Mouse (Mus musculus): ENCODE data around the gene Sh2d7.
"Not testable (repeated sequence)": the region's sequence is repeated elsewhere in the genome, so short reads cannot be mapped to it uniquely, and the experiment has no call there.

The Sh2d7 gene

DNA sequence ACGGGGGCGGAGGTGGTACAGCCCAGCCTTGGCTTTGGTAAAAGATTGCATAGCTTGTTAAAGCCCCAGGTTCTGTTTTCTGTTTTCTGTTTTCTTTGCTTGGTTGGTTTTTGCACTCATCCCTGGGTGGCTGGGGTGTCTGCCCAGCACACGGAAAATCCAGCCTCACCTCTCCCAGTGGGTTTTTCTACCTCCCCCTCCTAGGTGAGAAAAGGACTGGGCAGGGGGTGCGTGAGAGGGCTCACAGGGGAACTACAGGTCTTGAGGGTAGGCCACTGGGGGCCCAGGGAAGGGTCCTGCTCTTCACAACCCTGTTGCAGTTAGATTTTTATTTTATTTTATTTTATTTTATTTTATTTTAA, 6.2 kb downstream of the Sh2d7 start:
- DNase-seq = no peak

DNA sequence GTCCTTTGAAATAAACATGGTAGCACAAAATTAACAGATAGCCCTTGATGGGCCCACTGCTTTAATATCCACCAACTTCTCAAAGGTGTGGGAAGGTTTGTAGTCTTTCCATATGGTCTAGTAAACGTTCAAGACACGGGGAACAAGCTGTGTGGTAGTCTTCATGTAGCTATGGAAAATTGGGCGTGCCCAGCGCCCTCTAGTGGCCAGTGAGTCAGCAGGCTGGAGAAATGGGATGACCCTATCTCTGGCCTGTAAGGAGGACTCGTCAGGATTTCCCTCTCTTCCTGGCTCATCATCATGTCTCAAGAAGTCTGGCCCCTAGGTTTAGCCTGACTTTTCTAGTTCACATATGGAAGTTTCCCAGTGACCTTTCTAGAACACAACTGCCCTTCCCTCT, 8.8 kb downstream of the Sh2d7 start:
- peak; percentile 70 for DNase-seq

DNA sequence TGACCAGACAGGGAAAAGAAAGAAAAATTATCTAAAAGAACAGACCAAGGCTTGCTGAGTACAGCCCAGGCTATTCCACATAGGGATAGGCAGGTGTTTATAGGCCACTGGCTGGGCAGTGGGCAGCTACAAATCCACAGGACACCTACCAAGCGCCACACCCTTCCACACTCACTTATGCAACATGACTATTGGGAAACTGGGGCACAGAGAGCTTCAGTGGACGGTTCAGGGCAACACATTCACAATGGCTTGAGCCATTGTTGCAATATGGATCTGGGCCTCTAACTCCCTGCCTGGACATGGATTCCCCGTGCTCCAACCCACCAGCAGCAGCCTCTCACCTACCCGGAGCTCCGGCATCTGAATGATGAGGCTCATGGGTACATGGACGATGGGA, 10.6 kb downstream of the Sh2d7 start:
- no peak for DNase-seq

DNA sequence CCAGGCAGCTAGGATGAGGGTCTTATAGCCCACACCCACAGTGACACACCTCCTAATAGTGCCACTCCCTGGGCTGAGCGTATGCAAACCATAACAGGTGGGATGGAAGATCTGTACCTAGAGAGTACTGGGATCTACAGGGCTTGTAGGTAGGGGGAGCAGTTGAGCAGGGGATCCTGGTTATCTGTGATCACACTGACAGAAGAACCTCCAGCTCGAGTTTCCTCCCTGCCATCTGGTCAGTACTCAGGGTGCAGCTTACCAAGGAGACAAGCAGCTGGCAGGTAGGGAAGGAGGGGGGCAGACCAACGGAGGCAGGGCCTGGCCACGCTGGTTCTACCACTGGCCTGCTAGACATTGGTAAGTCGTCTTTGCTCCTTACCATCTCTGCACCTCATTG, 13.6 kb downstream of the Sh2d7 start:
- DNase-seq = peak; percentile 53

DNA sequence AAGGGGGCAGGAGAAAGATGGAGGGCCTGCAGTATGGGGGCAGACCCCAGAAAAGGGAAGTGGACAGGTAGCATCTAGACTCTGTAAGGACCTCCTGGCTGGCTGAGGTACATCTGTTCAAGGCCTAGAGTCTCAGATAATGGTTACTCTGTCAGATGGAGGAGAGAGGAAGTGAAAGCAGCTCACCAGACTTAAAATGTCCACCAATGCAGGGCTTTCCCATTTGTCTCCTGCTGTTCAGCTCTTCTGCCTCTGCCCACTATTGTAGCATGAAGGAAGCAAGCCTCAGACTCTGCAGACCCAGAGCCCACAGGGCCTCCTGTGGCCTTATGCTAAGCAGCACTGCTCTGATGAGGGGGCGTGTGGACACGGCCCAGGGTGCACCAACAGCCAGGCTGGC, 16.3 kb downstream of the Sh2d7 start:
- DNase-seq = no peak

DNA sequence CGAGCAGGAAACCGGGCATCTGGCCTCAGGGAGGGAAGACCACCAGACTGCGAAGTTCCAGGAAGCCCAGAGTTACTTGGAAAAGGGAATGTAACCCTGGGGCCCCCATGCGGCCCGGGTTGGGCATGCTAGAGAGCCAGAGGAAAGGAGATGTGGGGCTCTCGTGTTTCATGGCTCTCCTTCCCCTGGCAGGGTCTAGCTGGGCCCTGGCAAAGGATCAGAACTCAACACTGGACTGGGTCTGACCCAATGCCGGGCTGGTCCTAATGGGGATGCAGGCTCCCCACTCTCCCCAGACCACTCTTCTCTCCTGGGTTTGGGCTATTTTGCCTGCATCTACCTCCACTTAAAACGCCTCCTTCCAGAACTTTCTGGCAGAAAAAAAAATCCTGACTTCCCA, 19.9 kb downstream of the Sh2d7 start:
- no peak for DNase-seq

DNA sequence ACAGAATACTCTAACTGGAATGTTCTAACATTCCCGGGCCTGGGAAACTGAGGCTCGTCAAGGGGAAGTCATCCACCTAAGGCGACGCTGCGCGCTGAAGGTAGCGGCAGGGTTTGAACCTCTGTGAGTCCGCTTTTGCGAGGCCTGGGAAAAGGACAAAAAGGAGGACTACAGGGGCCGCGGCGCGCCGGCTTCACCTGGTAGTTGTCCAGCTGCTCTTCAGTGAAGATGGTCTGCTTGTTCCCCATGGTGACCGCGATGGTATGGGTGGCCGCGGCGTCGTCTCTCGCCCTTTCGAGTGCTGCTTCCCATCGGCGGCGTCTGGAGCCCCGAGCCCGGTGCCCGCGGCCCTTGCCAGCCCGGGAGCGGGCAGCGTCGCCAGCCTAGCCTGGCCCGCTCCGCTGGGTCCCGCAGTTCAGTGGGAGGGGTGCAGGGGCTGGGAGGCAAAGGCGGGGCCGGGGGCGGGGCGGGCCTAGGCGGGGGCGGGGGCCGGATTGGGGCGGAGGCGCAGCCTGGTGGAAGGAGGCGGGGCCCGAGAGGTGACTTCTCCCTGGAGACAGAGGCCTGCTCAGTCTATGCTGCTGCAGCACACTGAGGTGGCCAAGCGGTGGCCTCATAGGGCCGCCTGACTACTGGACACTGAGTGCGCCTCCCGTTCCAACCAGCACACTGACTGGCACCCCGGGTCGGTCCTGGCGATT, 21.1 kb downstream of the Sh2d7 start, which contains the start of gene Cib2:
Gene Cib2 (minus strand): TSS at position 448 of the 701 bp plus-strand sequence.
- peak; percentile 92 for DNase-seq

DNA sequence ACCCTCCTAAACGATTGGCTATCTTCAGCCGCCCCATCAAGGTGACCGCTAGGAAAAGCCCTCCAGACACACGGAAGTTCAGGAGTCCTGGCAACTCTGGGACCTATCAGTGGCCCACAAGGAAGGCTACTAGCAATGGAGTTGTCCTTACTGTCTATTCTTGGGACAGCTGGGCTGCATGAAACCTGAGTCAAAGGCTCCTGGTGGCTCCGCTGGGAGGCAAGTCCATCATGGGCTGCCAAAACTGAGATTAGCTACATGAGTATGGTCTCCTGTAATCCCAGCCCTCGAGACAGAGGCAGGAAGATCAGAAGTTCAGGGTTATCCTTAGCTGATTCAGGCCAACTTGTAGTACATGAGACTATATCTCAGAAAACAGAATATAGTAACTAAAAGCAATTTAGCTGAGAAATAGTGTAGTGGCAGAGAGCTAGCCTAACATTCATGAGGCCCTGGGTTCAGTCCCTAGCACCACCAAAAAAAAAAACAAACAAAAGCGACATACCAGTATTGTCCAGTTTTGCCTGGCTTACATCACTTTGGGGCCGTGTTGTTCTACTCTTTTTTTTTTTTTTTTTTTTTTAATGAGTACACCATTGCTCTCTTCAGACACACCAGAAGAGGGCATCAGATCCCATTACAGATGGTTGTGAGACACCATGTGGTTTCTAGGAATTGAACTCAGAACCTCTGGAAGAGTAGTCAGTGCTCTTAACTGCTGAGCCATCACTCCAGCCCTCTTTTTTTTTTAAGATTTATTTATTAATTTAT, 22.2 kb downstream of the Sh2d7 start:
- no peak for DNase-seq

DNA sequence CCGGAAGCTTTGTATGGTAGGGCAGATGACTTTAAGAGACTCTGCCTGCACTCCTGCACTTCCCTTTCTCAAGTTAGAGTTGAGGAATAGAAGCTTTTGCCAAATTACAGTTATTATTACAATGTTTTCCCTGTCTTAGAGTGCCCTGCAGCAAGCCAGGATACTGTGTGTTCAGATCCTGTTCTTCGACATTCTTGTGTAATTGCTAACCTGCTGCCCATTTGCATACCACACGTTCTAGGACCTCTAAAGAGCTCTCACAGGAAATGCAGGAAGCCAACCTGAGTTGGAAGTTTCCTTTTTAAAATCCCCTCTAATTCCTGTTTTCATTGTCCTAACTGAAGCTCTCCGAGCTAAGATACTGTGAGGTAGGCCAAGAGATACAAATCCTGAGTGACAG, 28.2 kb downstream of the Sh2d7 start:
- no peak for DNase-seq

DNA sequence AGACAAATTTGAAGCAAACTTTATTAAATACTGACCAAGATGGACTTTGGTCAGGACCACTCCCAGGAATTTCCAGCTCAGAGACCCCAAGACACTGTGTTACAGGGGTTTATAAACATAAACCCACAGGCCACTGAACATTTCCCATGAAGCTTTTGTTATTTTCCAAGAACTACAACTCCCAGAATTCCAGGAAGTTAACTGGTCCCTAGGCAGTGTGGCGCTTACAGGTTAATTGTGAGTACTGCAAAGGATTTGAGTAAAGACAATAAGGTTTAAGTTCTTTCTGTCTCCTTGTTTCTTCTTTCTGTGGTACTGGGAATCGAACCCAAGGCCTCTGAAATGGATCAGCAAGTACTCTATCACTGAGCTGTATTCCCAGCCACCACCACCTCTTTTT, 29.9 kb downstream of the Sh2d7 start:
- no peak for DNase-seq

DNA sequence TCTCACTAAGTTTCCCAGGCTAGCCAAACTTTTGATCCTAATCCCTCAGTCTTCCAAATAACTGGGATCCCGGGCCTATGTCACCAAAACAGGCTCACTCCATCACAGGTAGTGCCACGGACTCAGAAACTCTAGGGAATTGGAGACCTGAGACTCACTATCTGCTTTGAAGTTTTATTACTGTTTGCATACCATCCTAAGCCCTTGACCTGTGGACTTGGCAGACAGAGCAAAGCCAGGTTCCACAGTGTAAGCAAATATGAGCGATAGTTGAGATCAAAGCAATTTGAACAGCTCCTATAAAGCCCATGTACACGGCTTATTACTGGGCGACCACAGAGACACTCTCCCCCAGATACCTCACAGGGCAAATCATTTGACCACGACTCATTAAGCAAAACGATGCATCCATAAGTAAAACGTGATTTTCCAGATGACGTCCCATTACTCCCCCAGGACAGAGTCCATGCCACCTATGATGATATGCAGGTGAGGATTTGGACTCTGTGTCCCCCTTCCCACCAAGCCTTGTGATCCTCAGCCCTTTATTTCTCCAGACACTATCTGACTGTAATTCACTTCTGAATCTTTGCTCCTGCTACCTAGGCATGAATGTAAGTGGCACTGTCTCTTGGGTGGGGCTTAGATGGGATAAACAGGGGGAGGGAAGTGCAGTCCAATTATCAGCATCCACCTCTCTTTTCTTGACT, 32.5 kb downstream of the Sh2d7 start:
- no peak for DNase-seq

DNA sequence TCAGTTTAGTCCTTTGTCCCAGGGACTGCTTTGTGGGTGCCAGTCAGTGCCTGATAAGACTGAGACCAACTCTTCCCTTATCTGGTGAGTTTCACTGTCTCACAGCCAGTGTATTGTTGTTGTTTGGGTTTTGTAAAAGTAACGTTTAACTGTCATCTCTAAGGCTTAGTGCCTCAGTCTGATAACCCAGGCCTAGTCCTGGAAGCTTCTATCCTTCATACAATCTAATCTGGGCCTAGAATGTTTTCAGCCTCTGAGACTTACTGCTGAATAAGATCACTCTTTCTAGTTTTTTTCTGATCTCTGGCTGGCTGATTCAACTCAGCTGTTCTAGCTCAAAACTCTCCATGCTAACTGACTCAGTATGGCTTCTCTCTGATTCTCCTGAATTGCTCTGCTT, 44.9 kb downstream of the Sh2d7 start:
- DNase-seq = no peak

DNA sequence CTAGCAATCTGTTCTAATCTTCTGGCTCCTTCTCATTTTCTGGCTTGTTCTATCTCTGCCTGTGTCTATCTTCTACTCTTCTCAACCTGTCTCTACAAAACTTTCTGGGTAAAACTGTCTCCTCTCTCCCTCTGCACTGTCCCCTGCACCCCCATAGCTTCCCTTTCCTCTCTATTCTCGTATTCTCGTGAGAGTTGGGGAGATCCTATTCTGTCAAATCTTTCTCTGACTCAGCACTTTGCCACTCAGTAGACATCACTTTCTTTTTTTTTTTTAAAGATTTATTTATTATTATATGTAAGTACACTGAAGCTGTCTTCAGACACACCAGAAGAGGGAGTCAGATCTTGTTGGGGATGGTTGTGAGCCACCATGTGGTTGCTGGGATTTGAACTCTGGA, 45.3 kb downstream of the Sh2d7 start:
- not testable (repeated sequence) for DNase-seq

DNA sequence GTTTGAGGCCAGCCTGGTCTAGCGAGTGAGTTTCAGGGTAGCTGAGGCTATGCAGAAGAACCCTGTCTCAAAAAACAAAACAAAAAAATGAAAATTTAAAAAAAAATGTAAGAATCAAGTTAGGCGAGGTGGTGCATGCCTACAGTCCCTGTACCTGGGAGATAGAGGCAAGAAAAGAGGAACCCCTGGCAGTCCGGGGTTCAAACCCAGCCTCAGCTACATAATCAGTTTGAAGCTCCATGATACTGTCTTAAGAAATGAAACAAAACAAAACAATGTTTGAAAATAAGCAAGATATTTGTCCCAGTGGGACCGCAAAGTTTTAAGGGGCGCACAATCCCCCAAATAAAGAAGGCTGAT, 47.0 kb downstream of the Sh2d7 start:
- DNase-seq = no peak

DNA sequence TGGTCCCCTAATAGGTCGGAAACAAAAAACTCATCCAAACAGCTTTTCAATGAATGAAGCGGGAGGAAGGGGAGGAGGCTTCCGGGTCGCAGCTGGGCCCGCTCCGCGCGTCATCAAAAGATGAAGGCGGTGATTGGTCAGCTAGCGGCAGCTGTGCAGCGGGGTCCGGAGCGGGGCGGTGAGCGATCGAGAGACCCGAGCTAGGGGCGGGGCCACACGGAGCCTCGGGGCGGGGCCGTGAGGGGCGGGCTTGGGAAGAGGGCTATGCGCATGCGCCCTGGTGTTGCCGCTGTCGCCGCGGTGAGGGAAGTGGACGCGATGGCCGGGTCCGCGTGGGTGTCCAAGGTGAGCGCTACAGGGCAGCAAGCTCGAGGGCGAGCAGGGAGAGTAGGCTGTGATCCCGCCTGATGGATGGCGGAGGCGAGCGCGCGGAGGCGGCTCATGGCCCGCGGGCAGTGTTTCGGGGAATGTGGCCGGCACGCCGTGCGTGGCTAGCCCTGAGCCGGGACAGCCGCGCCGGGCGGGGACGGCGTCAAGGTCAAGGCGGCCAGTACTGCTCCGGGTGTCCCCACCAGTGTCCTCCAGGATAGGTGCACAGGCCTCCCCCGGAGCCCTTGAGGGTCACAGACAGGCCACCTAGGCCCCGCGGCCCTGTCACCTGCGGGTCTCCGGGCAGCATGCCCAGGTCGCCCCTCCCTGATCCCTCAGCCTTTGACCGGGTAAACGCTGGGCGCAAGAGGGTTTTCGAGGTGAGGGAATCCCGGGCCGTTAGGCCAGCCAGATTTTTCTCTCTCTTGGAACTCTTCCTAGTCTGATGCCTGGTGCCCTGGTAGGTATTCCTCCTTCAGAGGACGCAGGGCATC, 47.6 kb downstream of the Sh2d7 start, which contains the start of gene Idh3a:
Gene Idh3a (plus strand): TSS at position 136 of the 863 bp plus-strand sequence.
- peak; percentile 100 for DNase-seq

DNA sequence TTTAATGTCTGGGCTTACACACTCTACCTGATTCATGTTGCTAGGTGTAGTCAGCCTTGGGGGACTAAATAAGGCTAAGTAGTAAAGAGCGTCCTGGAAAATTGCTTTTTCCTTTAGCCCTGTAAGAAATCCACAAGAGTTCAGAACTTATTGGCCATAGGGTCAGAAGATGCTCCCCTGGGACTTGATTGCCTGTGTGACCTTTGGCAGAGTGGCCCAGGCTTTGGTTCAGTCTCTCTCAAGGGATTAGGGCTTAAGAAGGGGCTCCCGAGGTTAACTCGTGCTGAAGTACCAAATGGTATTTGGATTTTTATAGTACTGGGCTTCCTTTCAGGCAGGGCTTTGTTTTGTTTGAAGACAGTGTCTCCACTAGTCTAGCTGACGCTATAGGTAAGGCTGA, 49.1 kb downstream of the Sh2d7 start:
- no peak for DNase-seq

DNA sequence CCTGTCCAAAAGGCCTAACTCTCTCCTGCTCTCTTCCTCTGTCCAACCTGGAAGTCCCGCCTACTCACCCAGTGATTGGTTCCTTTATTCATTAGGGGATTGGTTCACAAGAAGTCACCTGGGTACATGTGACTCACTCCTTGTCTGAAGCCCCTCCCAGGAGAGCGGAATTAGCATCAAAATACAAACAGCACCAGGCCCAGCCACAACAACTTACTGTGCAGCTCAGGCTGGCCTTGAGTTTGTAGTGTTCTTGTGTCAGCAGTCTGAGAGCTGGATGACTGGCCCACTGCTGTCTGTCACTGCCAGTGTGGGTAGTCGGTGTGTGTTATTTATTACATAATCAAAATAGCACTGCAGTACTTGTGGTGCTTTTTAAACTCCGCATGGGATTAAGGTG, 54.9 kb downstream of the Sh2d7 start:
- not testable (repeated sequence) for DNase-seq

All from liver (tissue).